In the genomic region with DNA sequence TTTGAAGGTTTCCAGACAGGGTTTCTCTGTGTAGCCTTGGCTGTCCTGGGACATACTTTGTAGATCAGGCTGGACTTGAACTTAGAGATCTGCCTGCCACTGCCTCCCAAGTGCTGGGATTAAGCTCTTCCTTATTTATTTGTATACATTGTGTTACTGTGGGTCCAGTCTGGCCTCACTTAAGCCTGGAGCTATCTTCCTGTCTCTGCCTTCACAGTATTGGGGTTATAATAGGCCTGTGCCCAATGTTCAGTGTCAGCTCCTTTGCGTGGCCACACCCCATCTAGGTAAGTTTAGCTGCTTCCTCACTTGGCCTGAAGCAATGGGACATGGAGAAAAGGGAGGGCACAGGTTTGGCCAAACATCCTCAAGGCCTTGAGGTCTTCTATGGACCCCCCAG, we compare ENCODE assay signal across 31 mouse cellular contexts. TPM values are rescaled to one million over a fixed set of nuclear protein-coding genes. Genes with fewer than 3 reads are reported as not detected.
DNase-seq lines count a peak whose midpoint lies in the region; ATAC-seq and TF ChIP-seq lines count a peak whose summit lies in the region.
"Had no signal": no experiment of that assay in that cellular context is flagged by ENCODE, and none has a peak within 500 bp of the region (broad histone marks: within the 10 kb centered on the region; RNA-seq: fewer than 3 reads in every experiment).

No protein-coding gene starts in this region.

- no peak overlapping the region for H3K4me3 ChIP-seq in heart, embryonic 16.5 days (ENCODE audit: low read length)
- H3K4me3 ChIP-seq in CH12.LX (replicated peaks in 1 of 3; ENCODE audit: low read depth in 2 of 3, low read length in 2 of 3, poor library complexity in 1 of 3), result peak overlapping the region in 1 of 3 experiments; percentile 10
- H3K4me3 ChIP-seq in macrophage (ENCODE audit: inconsistent target), result no peak overlapping the region
- H3K4me3 ChIP-seq: embryonic facial prominence, embryonic 15.5 days; forebrain, embryonic 12.5 days; limb, embryonic 10.5 days; limb, embryonic 15.5 days; midbrain, embryonic 13.5 days; stomach, embryonic 15.5 days had no signal

- no peak; the same call in 1 of the 2 replicates for TF ChIP-seq EP300 in CH12.LX (IDR thresholded peaks at IDR 0.05; ENCODE audit: low read length)

- no peak for TF ChIP-seq RAD21 in CH12.LX (IDR thresholded peaks at IDR 0.05; ENCODE audit: low read depth, low read length)

- intact Hi-C loops in left cerebral cortex, postnatal 36 days (cut with DNase I), result no loop called here

- H3K9ac ChIP-seq in heart, embryonic 16.5 days (ENCODE audit: low read length), result no peak overlapping the region
- H3K9ac ChIP-seq in CH12.LX (ENCODE audit: insufficient read depth, low read depth), result peak overlapping the region; percentile 60
- H3K9ac ChIP-seq: embryonic facial prominence, embryonic 15.5 days; forebrain, embryonic 12.5 days; forebrain, postnatal 0 days; hindbrain, embryonic 14.5 days; limb, embryonic 15.5 days; midbrain, embryonic 13.5 days; stomach, embryonic 15.5 days had no signal

- in situ Hi-C loops in CH12.LX (cut with MboI; ENCODE audit: low pct_ligation_motif_present, low pct_unique_long_range_greater_than_20kb, low sequenced_read_pairs), result no loop called here

- H3K36me3 ChIP-seq in heart, embryonic 16.5 days (ENCODE audit: control insufficient read depth, insufficient read depth), result no peaks in the 10 kb centered on the region
- H3K36me3 ChIP-seq in CH12.LX (replicated peaks in 1 of 2; ENCODE audit: control insufficient read depth in 1 of 2, insufficient read depth in 1 of 2, low read length in 1 of 2), result peaks cover 21 to 30% of the 10 kb centered on the region in 2 experiments
- peaks cover 14% of the 10 kb centered on the region; the same call in 1 of the 2 replicates for H3K36me3 ChIP-seq in macrophage (ENCODE audit: inconsistent target)
- H3K36me3 ChIP-seq: embryonic facial prominence, embryonic 15.5 days; forebrain, embryonic 12.5 days; G1E; limb, embryonic 10.5 days; limb, embryonic 15.5 days; midbrain, embryonic 13.5 days; stomach, embryonic 15.5 days had no signal

- H3K4me2 ChIP-seq in heart, embryonic 16.5 days (ENCODE audit: low read depth, low read length), result no peak overlapping the region
- peak overlapping the region; percentile 93 for H3K4me2 ChIP-seq in CH12.LX (ENCODE audit: insufficient read depth, low read depth, poor library complexity, severe bottlenecking)
- H3K4me2 ChIP-seq: embryonic facial prominence, embryonic 15.5 days; forebrain, embryonic 12.5 days; hindbrain, embryonic 14.5 days; limb, embryonic 15.5 days; midbrain, embryonic 13.5 days; stomach, embryonic 15.5 days had no signal

- H3K27me3 ChIP-seq in heart, embryonic 16.5 days (ENCODE audit: control insufficient read depth, insufficient read depth, low read length), result peaks cover 7% of the 10 kb centered on the region; the same call in 1 of the 2 replicates
- H3K27me3 ChIP-seq in CH12.LX (replicated peaks), result no peaks in the 10 kb centered on the region

- no peak for ATAC-seq in heart, embryonic 16.5 days (replicated peaks; ENCODE audit: extremely low read depth, insufficient read depth, low FRiP score)
- ATAC-seq: forebrain, postnatal 0 days; inflammation-experienced regulatory T-cells, adult 6 months; midbrain, embryonic 13.5 days had no signal

- 100% methylated on average over 1 of the region's 1 CpGs for WGBS in heart, embryonic 16.5 days
- 88% methylated on average over 1 of the region's 1 CpGs for WGBS in macrophage (ENCODE audit: missing documents)

- H3K79me2 ChIP-seq in CH12.LX (replicated peaks; ENCODE audit: control insufficient read depth, extremely low read depth, insufficient read depth, poor library complexity, severe bottlenecking) (peaks cover 74% of the 10 kb centered on the region), macrophage (ENCODE audit: inconsistent target) (peaks cover 100% of the 10 kb centered on the region)

- TF ChIP-seq POLR2A in CH12.LX (IDR thresholded peaks at IDR 0.05; ENCODE audit: low read depth, low read length), result no peak

- no peak for TF ChIP-seq CTCF in CH12.LX (conservative IDR thresholded peaks at IDR 0.05 in 1 of 2, IDR thresholded peaks at IDR 0.05 in 1 of 2; ENCODE audit: low read depth in 2 of 2, low read length in 2 of 2)

- peak; percentile 2 for DNase-seq in adrenal gland, postnatal 14 days
- no peak for DNase-seq in adrenal gland, postnatal 10 days
- no peak for DNase-seq in heart, postnatal 4 days
- peak; percentile 37 for DNase-seq in CH12.LX (ENCODE audit: extremely low read depth)
- DNase-seq in left cerebral cortex, postnatal 36 days (ENCODE audit: low spot score in 2 of 2), result no peak
- DNase-seq: adrenal gland, adult 8-10 months; cerebellum, adult 2 months; cerebellum, postnatal 14 days; forebrain, postnatal 0 days; kidney, adult 11 months; lung, postnatal 4 days had no signal

- no peaks in the 10 kb centered on the region for H3K9me3 ChIP-seq in heart, embryonic 16.5 days (replicated peaks; ENCODE audit: control insufficient read depth, low read length)
- H3K9me3 ChIP-seq in CH12.LX (replicated peaks; ENCODE audit: low read length), result no peaks in the 10 kb centered on the region
- H3K9me3 ChIP-seq: embryonic facial prominence, embryonic 15.5 days; forebrain, embryonic 12.5 days; G1E; limb, embryonic 10.5 days; limb, embryonic 15.5 days; midbrain, embryonic 13.5 days; stomach, embryonic 15.5 days had no signal

- peak overlapping the region; percentile 71; the same call in 1 of the 2 replicates for H3K27ac ChIP-seq in heart, embryonic 16.5 days (ENCODE audit: low read length)
- H3K27ac ChIP-seq in CH12.LX (ENCODE audit: insufficient read depth, low read depth) (peak overlapping the region; percentile 92), macrophage (peak overlapping the region; percentile 77)
- H3K27ac ChIP-seq: embryonic facial prominence, embryonic 15.5 days; forebrain, embryonic 12.5 days; hindbrain, embryonic 14.5 days; limb, embryonic 10.5 days; limb, embryonic 15.5 days; midbrain, embryonic 13.5 days; stomach, embryonic 15.5 days had no signal

- H3K4me1 ChIP-seq in heart, embryonic 16.5 days (ENCODE audit: control insufficient read depth, insufficient read depth, low read length), result peaks cover 37% of the 10 kb centered on the region
- H3K4me1 ChIP-seq in CH12.LX (ENCODE audit: control insufficient read depth in 1 of 2, insufficient read depth in 2 of 2), result peaks cover 34 to 90% of the 10 kb centered on the region in 2 experiments
- H3K4me1 ChIP-seq: stomach, embryonic 15.5 days had no signal

- dilution Hi-C loops in CH12.LX (cut with MboI; ENCODE audit: extremely low pct_ligation_motif_present, extremely low pct_unique_long_range_greater_than_20kb, low sequenced_read_pairs), result no loop called here

RNA-seq across cellular contexts. Expression of a gene that starts 5.6 kb away (rescaled TPM):
- 14.4 and 30.4 TPM in 2 replicates for total RNA-seq in adrenal gland, postnatal 14 days (2021)
- 10 to 100 TPM; 17.7 to 20.5 TPM for total RNA-seq in adrenal gland, postnatal 10 days (2021)
- 4.0 and 7.6 TPM in 2 replicates for polyA plus RNA-seq in heart, embryonic 16.5 days (2015; fragmentation: Nextera tagmentation; extraction: Ambion mirVana)
- 1 to 10 TPM; 7.4 to 8.6 TPM for total RNA-seq in heart, postnatal 4 days (2021)
- total RNA-seq in CH12.LX (2012; rRNA removed) (35.0 and 36.5 TPM in 2 replicates), CH12.LX (2014; rRNA removed) (5.6 and 6.9 TPM in 2 replicates)
- polyA plus RNA-seq in CH12.LX (2012; ENCODE audit: insufficient read length, low read depth) (104 and 118 TPM in 2 replicates), macrophage (2018) (29.0 to 47.4 TPM (median 29.5 TPM) in 3 replicates)
- 100 to 1,000 TPM in 1 of 26 experiments, 10 to 100 TPM in 24, 1 to 10 TPM in 1; 9.8 to 105 (median 44.4) TPM for total RNA-seq in macrophage (2018; cell fraction: chromatin; rRNA removed)
- total RNA-seq in macrophage (2018; cell fraction: cytosol; rRNA removed), result 10 to 100 TPM; 21.5 to 40.9 (median 34.6) TPM
- 10 to 100 TPM; 15.9 to 81.3 (median 30.8) TPM for total RNA-seq in macrophage (2018; cell fraction: nucleus; rRNA removed)
- 100 to 1,000 TPM; 129 to 172 TPM for total RNA-seq in left cerebral cortex, postnatal 36 days (2021)
- total RNA-seq: G1E had no signal

RNA-seq across cellular contexts. Expression of a gene that starts 31.8 kb away (rescaled TPM):
- total RNA-seq in adrenal gland, postnatal 14 days (2021), result 0.45 and 0.93 TPM in 2 replicates
- under 1 TPM in 1 of 2 experiments, not detected in 1; 0.27 TPM for total RNA-seq in adrenal gland, postnatal 10 days (2021)
- polyA plus RNA-seq in heart, embryonic 16.5 days (2015; fragmentation: Nextera tagmentation; extraction: Ambion mirVana), result 0.17 and 0.25 TPM in 2 replicates
- total RNA-seq in heart, postnatal 4 days (2021), result not detected
- total RNA-seq in CH12.LX (2012; rRNA removed) (not detected in 2 replicates), CH12.LX (2014; rRNA removed) (not detected in 2 replicates)
- polyA plus RNA-seq in CH12.LX (2012; ENCODE audit: insufficient read length, low read depth) (not detected in 2 replicates), macrophage (2018) (not detected in 3 replicates)
- not detected for total RNA-seq in macrophage (2018; cell fraction: chromatin; rRNA removed)
- total RNA-seq in macrophage (2018; cell fraction: cytosol; rRNA removed), result not detected
- not detected for total RNA-seq in macrophage (2018; cell fraction: nucleus; rRNA removed)
- total RNA-seq in left cerebral cortex, postnatal 36 days (2021), result 1 to 10 TPM; 1.8 to 2.4 TPM
- total RNA-seq: G1E; gastrocnemius, postnatal 25 days; hematopoietic stem cell, adult 5-6 weeks; megakaryocyte-erythroid progenitor cell, adult 5-6 weeks had no signal
- polyA plus RNA-seq: G1E; inflammation-experienced regulatory T-cells, adult 6 months; liver, embryonic 16.5 days had no signal

RNA-seq across cellular contexts. Expression of a gene that starts 41.7 kb away (rescaled TPM):
- total RNA-seq in adrenal gland, postnatal 14 days (2021), result not detected in 2 replicates
- total RNA-seq in adrenal gland, postnatal 10 days (2021), result not detected
- not detected in 2 replicates for polyA plus RNA-seq in heart, embryonic 16.5 days (2015; fragmentation: Nextera tagmentation; extraction: Ambion mirVana)
- total RNA-seq in heart, postnatal 4 days (2021), result not detected
- total RNA-seq in CH12.LX (2012; rRNA removed) (not detected in 2 replicates), CH12.LX (2014; rRNA removed) (not detected in 2 replicates)
- polyA plus RNA-seq in CH12.LX (2012; ENCODE audit: insufficient read length, low read depth) (not detected in 2 replicates), macrophage (2018) (not detected in 3 replicates)
- not detected for total RNA-seq in macrophage (2018; cell fraction: chromatin; rRNA removed)
- total RNA-seq in macrophage (2018; cell fraction: cytosol; rRNA removed), result not detected
- not detected for total RNA-seq in macrophage (2018; cell fraction: nucleus; rRNA removed)
- 1 to 10 TPM; 2.0 to 2.4 TPM for total RNA-seq in left cerebral cortex, postnatal 36 days (2021)
- total RNA-seq: adrenal gland, adult 8-10 months; gastrocnemius, postnatal 25 days; hematopoietic stem cell, adult 5-6 weeks; megakaryocyte-erythroid progenitor cell, adult 5-6 weeks had no signal
- polyA plus RNA-seq: C2C12; embryonic facial prominence, embryonic 15.5 days; forebrain, embryonic 12.5 days; G1E; heart, embryonic 14.5 days; inflammation-experienced regulatory T-cells, adult 6 months; kidney, embryonic 14.5 days; limb, embryonic 10.5 days; limb, embryonic 15.5 days; liver, embryonic 16.5 days; lung, embryonic 16.5 days; stomach, embryonic 15.5 days; urinary bladder, adult 2 months had no signal

RNA-seq across cellular contexts. Expression of a gene that starts 44.3 kb away (rescaled TPM):
- 3.9 and 5.6 TPM in 2 replicates for total RNA-seq in adrenal gland, postnatal 14 days (2021)
- total RNA-seq in adrenal gland, postnatal 10 days (2021), result 1 to 10 TPM; 4.8 to 8.9 TPM
- 6.1 and 7.4 TPM in 2 replicates for polyA plus RNA-seq in heart, embryonic 16.5 days (2015; fragmentation: Nextera tagmentation; extraction: Ambion mirVana)
- 1 to 10 TPM; 4.2 to 4.8 TPM for total RNA-seq in heart, postnatal 4 days (2021)
- total RNA-seq in CH12.LX (2012; rRNA removed) (31.4 and 33.3 TPM in 2 replicates), CH12.LX (2014; rRNA removed) (28.8 and 33.0 TPM in 2 replicates)
- polyA plus RNA-seq in CH12.LX (2012; ENCODE audit: insufficient read length, low read depth) (27.0 and 31.6 TPM in 2 replicates), macrophage (2018) (0.98 to 2.8 TPM (median 2.6 TPM) in 3 replicates)
- 10 to 100 TPM in 1 of 26 experiments, 1 to 10 TPM in 25; 2.1 to 11.1 (median 5.4) TPM for total RNA-seq in macrophage (2018; cell fraction: chromatin; rRNA removed)
- 1 to 10 TPM in 24 of 26 experiments, under 1 TPM in 2; 0.91 to 4.9 (median 2.6) TPM for total RNA-seq in macrophage (2018; cell fraction: cytosol; rRNA removed)
- total RNA-seq in macrophage (2018; cell fraction: nucleus; rRNA removed), result 10 to 100 TPM in 5 of 26 experiments, 1 to 10 TPM in 21; 1.2 to 16.7 (median 6.2) TPM
- total RNA-seq in left cerebral cortex, postnatal 36 days (2021), result 10 to 100 TPM; 13.2 to 16.6 TPM

Comparison
In these comparisons a context has a peak if more than half of its experiments do, and no peak if none do; other contexts are left out.
1. DNase-seq: peak in adrenal gland, postnatal 14 days (single experiment) and CH12.LX (single experiment); none in adrenal gland, postnatal 10 days (single experiment), heart, postnatal 4 days (single experiment) and left cerebral cortex, postnatal 36 days (0 of 2).
2. Peak in every context shown above with its lines, with median percentiles within 50 percentile points of each other: H3K27ac ChIP-seq.